10 mouse cellular contexts compared by ENCODE assay signal in the genomic region with DNA sequence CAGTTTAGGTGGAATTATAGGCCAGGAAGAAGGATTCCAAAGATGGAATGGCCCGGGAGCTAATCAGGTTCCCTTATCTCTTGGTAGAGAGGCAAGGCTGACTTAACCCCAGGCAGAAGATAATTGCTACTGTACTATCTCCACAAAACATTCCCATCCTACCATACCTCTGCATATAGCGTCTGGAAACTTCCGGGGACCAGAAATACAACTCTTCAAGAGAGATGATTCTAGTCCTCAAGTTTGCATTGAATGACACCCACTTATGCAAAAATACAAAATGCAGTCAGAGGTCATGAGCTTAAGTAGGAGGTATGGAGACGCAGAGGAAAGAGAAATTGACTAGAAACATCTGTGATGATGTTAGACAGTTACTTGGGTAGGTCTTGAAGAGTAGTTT. TPM values are rescaled to one million over a fixed set of nuclear protein-coding genes. Genes with fewer than 3 reads are reported as not detected.
DNase-seq lines count a peak whose midpoint lies in the region; ATAC-seq lines count a peak whose summit lies in the region.
"Had no signal": no experiment of that assay in that cellular context is flagged by ENCODE, and none has a peak within 500 bp of the region (broad histone marks: within the 10 kb centered on the region; RNA-seq: fewer than 3 reads in every experiment).

No protein-coding gene starts in this region.

- H3K9ac ChIP-seq in hindbrain, embryonic 12.5 days: no peak overlapping the region
- no peak overlapping the region for H3K9ac ChIP-seq in hindbrain, embryonic 14.5 days
- no peak overlapping the region for H3K9ac ChIP-seq in embryonic facial prominence, embryonic 13.5 days
- no peak overlapping the region for H3K9ac ChIP-seq in intestine, embryonic 16.5 days (ENCODE audit: low read depth, low read length)
- H3K9ac ChIP-seq in midbrain, embryonic 13.5 days (replicated peaks): no peak overlapping the region; the same call in 1 of the 2 replicates

- WGBS in hindbrain, embryonic 12.5 days: 93% methylated on average over 4 of the region's 4 CpGs
- 98% methylated on average over 4 of the region's 4 CpGs for WGBS in hindbrain, embryonic 14.5 days
- WGBS in embryonic facial prominence, embryonic 13.5 days: 88% methylated on average over 4 of the region's 4 CpGs
- 83% methylated on average over 4 of the region's 4 CpGs for WGBS in intestine, embryonic 16.5 days
- 95% methylated on average over 4 of the region's 4 CpGs for WGBS in midbrain, embryonic 13.5 days

- no peak for ATAC-seq in hindbrain, embryonic 12.5 days (ENCODE audit: low FRiP score)
- ATAC-seq in hindbrain, embryonic 14.5 days (ENCODE audit: low FRiP score): no peak
- ATAC-seq in embryonic facial prominence, embryonic 13.5 days (ENCODE audit: insufficient number of reproducible peaks, insufficient read depth, low FRiP score, low TSS enrichment, low read depth): no peak
- no peak for ATAC-seq in intestine, embryonic 16.5 days
- no peak for ATAC-seq in midbrain, embryonic 13.5 days

- intact Hi-C loops in gastrocnemius, postnatal 14 days (cut with DNase I; ENCODE audit: low total_unique reads): no loop called here

- DNase-seq in hindbrain, embryonic 14.5 days (ENCODE audit: low spot score): no peak
- no peak for DNase-seq in adrenal gland, postnatal 36 days
- DNase-seq in gastrocnemius, postnatal 14 days: no peak
- no peak for DNase-seq in cerebellum, adult 18-20 months
- DNase-seq: kidney, adult 8-10 months; lung, postnatal 10 days had no signal

- H3K4me2 ChIP-seq in hindbrain, embryonic 12.5 days (replicated peaks): peak overlapping the region; percentile 54
- no peak overlapping the region for H3K4me2 ChIP-seq in hindbrain, embryonic 14.5 days (replicated peaks)
- peak overlapping the region; percentile 83 for H3K4me2 ChIP-seq in embryonic facial prominence, embryonic 13.5 days
- peak overlapping the region; percentile 70 for H3K4me2 ChIP-seq in intestine, embryonic 16.5 days (ENCODE audit: low read depth, low read length)
- H3K4me2 ChIP-seq in midbrain, embryonic 13.5 days (replicated peaks): peak overlapping the region; percentile 73

- no peak overlapping the region for H3K4me3 ChIP-seq in hindbrain, embryonic 12.5 days
- H3K4me3 ChIP-seq in hindbrain, embryonic 14.5 days (replicated peaks; ENCODE audit: low read length): no peak overlapping the region
- H3K4me3 ChIP-seq in embryonic facial prominence, embryonic 13.5 days: peak overlapping the region; percentile 69
- H3K4me3 ChIP-seq in intestine, embryonic 16.5 days (ENCODE audit: low read length): peak overlapping the region; percentile 73
- H3K4me3 ChIP-seq in midbrain, embryonic 13.5 days (replicated peaks): peak overlapping the region; percentile 55; the same call in 1 of the 2 replicates

- peaks cover 10% of the 10 kb centered on the region for H3K36me3 ChIP-seq in hindbrain, embryonic 12.5 days
- peaks cover 9% of the 10 kb centered on the region for H3K36me3 ChIP-seq in hindbrain, embryonic 14.5 days (replicated peaks; ENCODE audit: control insufficient read depth, insufficient read depth)
- peaks cover 16% of the 10 kb centered on the region for H3K36me3 ChIP-seq in embryonic facial prominence, embryonic 13.5 days
- H3K36me3 ChIP-seq in intestine, embryonic 16.5 days (ENCODE audit: control insufficient read depth, insufficient read depth, low read length): peaks cover 3% of the 10 kb centered on the region; the same call in 1 of the 2 replicates
- peaks cover 5% of the 10 kb centered on the region for H3K36me3 ChIP-seq in midbrain, embryonic 13.5 days

- no peak overlapping the region for H3K27ac ChIP-seq in hindbrain, embryonic 12.5 days
- H3K27ac ChIP-seq in hindbrain, embryonic 14.5 days: no peak overlapping the region
- H3K27ac ChIP-seq in embryonic facial prominence, embryonic 13.5 days: no peak overlapping the region
- H3K27ac ChIP-seq in intestine, embryonic 16.5 days (ENCODE audit: low read length): no peak overlapping the region
- no peak overlapping the region for H3K27ac ChIP-seq in midbrain, embryonic 13.5 days

- peaks cover 26% of the 10 kb centered on the region for H3K4me1 ChIP-seq in hindbrain, embryonic 12.5 days
- peaks cover 23% of the 10 kb centered on the region for H3K4me1 ChIP-seq in hindbrain, embryonic 14.5 days (replicated peaks; ENCODE audit: control insufficient read depth, insufficient read depth, low read length)
- peaks cover 22% of the 10 kb centered on the region for H3K4me1 ChIP-seq in embryonic facial prominence, embryonic 13.5 days
- peaks cover 19% of the 10 kb centered on the region for H3K4me1 ChIP-seq in intestine, embryonic 16.5 days (ENCODE audit: control insufficient read depth, insufficient read depth, low read length)
- peaks cover 31% of the 10 kb centered on the region for H3K4me1 ChIP-seq in midbrain, embryonic 13.5 days (replicated peaks)

- H3K9me3 ChIP-seq in hindbrain, embryonic 12.5 days (replicated peaks): no peaks in the 10 kb centered on the region
- H3K9me3 ChIP-seq in hindbrain, embryonic 14.5 days (ENCODE audit: control insufficient read depth, low read length): no peaks in the 10 kb centered on the region
- H3K9me3 ChIP-seq in embryonic facial prominence, embryonic 13.5 days: no peaks in the 10 kb centered on the region
- H3K9me3 ChIP-seq in intestine, embryonic 16.5 days (ENCODE audit: control insufficient read depth, low read length): no peaks in the 10 kb centered on the region
- H3K9me3 ChIP-seq in midbrain, embryonic 13.5 days: no peaks in the 10 kb centered on the region

- H3K27me3 ChIP-seq in hindbrain, embryonic 12.5 days: no peaks in the 10 kb centered on the region
- no peaks in the 10 kb centered on the region for H3K27me3 ChIP-seq in hindbrain, embryonic 14.5 days (ENCODE audit: control insufficient read depth, insufficient read depth, low read length)
- H3K27me3 ChIP-seq in embryonic facial prominence, embryonic 13.5 days: no peaks in the 10 kb centered on the region
- no peaks in the 10 kb centered on the region for H3K27me3 ChIP-seq in intestine, embryonic 16.5 days (replicated peaks; ENCODE audit: control insufficient read depth, insufficient read depth, low read length)
- H3K27me3 ChIP-seq in midbrain, embryonic 13.5 days: no peaks in the 10 kb centered on the region

RNA-seq across cellular contexts. Expression of a gene that starts 1.5 kb away (rescaled TPM):
- 123 and 126 TPM in 2 replicates for polyA plus RNA-seq in hindbrain, embryonic 12.5 days (2016; fragmentation: Nextera tagmentation; extraction: Ambion mirVana)
- 65.8 and 72.2 TPM in 2 replicates for polyA plus RNA-seq in hindbrain, embryonic 14.5 days (2014; fragmentation: Nextera tagmentation; extraction: Ambion mirVana)
- 177 and 184 TPM in 2 replicates for polyA plus RNA-seq in embryonic facial prominence, embryonic 13.5 days (2015; fragmentation: Nextera tagmentation; extraction: Ambion mirVana)
- 203 and 219 TPM in 2 replicates for polyA plus RNA-seq in intestine, embryonic 16.5 days (2015; fragmentation: Nextera tagmentation; extraction: Ambion mirVana)
- polyA plus RNA-seq in midbrain, embryonic 13.5 days (2015; fragmentation: Nextera tagmentation; extraction: Ambion mirVana): 102 and 104 TPM in 2 replicates
- 10 to 100 TPM; 69.2 to 89.1 TPM for total RNA-seq in adrenal gland, postnatal 36 days (2021)
- 10 to 100 TPM; 35.7 to 38.3 TPM for total RNA-seq in gastrocnemius, postnatal 14 days (2021)

RNA-seq across cellular contexts. Expression of a gene that starts 1.5 kb away (rescaled TPM):
- 130 and 139 TPM in 2 replicates for polyA plus RNA-seq in hindbrain, embryonic 12.5 days (2016; fragmentation: Nextera tagmentation; extraction: Ambion mirVana)
- 75.9 and 77.0 TPM in 2 replicates for polyA plus RNA-seq in hindbrain, embryonic 14.5 days (2014; fragmentation: Nextera tagmentation; extraction: Ambion mirVana)
- 119 and 131 TPM in 2 replicates for polyA plus RNA-seq in embryonic facial prominence, embryonic 13.5 days (2015; fragmentation: Nextera tagmentation; extraction: Ambion mirVana)
- 149 and 155 TPM in 2 replicates for polyA plus RNA-seq in intestine, embryonic 16.5 days (2015; fragmentation: Nextera tagmentation; extraction: Ambion mirVana)
- 101 and 104 TPM in 2 replicates for polyA plus RNA-seq in midbrain, embryonic 13.5 days (2015; fragmentation: Nextera tagmentation; extraction: Ambion mirVana)
- total RNA-seq in adrenal gland, postnatal 36 days (2021): 100 to 1,000 TPM; 118 to 119 TPM
- 10 to 100 TPM; 23.8 to 24.0 TPM for total RNA-seq in gastrocnemius, postnatal 14 days (2021)

RNA-seq across cellular contexts. Expression of a gene that starts 30.1 kb away (rescaled TPM):
- polyA plus RNA-seq in hindbrain, embryonic 12.5 days (2016; fragmentation: Nextera tagmentation; extraction: Ambion mirVana): 3.7 and 3.8 TPM in 2 replicates
- 0.59 and 0.80 TPM in 2 replicates for polyA plus RNA-seq in hindbrain, embryonic 14.5 days (2014; fragmentation: Nextera tagmentation; extraction: Ambion mirVana)
- 5.3 and 6.7 TPM in 2 replicates for polyA plus RNA-seq in embryonic facial prominence, embryonic 13.5 days (2015; fragmentation: Nextera tagmentation; extraction: Ambion mirVana)
- polyA plus RNA-seq in intestine, embryonic 16.5 days (2015; fragmentation: Nextera tagmentation; extraction: Ambion mirVana): 6.8 and 8.0 TPM in 2 replicates
- 1.4 and 2.4 TPM in 2 replicates for polyA plus RNA-seq in midbrain, embryonic 13.5 days (2015; fragmentation: Nextera tagmentation; extraction: Ambion mirVana)
- total RNA-seq in adrenal gland, postnatal 36 days (2021): 1 to 10 TPM; 7.5 to 9.3 TPM
- total RNA-seq in gastrocnemius, postnatal 14 days (2021): 10 to 100 TPM; 19.7 to 22.2 TPM

RNA-seq across cellular contexts. Expression of a gene that starts 58.4 kb away (rescaled TPM):
- 6.6 and 8.7 TPM in 2 replicates for polyA plus RNA-seq in hindbrain, embryonic 12.5 days (2016; fragmentation: Nextera tagmentation; extraction: Ambion mirVana)
- polyA plus RNA-seq in hindbrain, embryonic 14.5 days (2014; fragmentation: Nextera tagmentation; extraction: Ambion mirVana): 9.0 TPM in 2 replicates
- 5.3 and 5.6 TPM in 2 replicates for polyA plus RNA-seq in embryonic facial prominence, embryonic 13.5 days (2015; fragmentation: Nextera tagmentation; extraction: Ambion mirVana)
- 1.2 and 1.9 TPM in 2 replicates for polyA plus RNA-seq in intestine, embryonic 16.5 days (2015; fragmentation: Nextera tagmentation; extraction: Ambion mirVana)
- 4.0 and 4.9 TPM in 2 replicates for polyA plus RNA-seq in midbrain, embryonic 13.5 days (2015; fragmentation: Nextera tagmentation; extraction: Ambion mirVana)
- total RNA-seq in adrenal gland, postnatal 36 days (2021): under 1 TPM; 0.26 to 0.30 TPM
- under 1 TPM; 0.41 to 0.55 TPM for total RNA-seq in gastrocnemius, postnatal 14 days (2021)

Comparison
In these comparisons a context has a peak if more than half of its experiments do, and no peak if none do; other contexts are left out.
1. H3K4me3 ChIP-seq: peak in embryonic facial prominence, embryonic 13.5 days (single experiment), intestine, embryonic 16.5 days (single experiment) and midbrain, embryonic 13.5 days (single experiment); none in hindbrain, embryonic 12.5 days (single experiment) and hindbrain, embryonic 14.5 days (single experiment).